Mouse (Mus musculus): ENCODE measurements around the gene Rgs12. TPM values are rescaled to one million over a fixed set of nuclear protein-coding genes. Genes with fewer than 3 reads are reported as not detected.

The Rgs12 gene
- polyA plus RNA-seq, 2 experiments: 17.1 to 21.7 TPM

DNA sequence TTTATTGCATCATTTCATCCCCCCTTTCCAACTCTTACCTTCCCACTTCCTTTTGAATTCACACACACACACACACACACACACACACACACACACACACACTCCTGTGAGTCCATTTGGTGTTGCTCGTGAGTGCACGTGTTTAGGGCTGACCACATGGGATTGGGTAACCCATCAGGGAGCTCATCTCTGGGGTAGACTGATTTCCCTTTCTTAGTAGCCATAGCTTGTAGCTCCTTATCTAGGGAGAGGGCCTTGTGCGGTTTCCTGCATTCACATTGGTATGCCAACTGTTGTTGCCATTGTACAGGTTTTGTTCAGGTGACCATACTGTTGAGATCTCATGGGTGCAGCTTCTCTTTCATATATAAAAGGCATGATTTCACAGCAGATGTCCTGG is 5.8 kb upstream of the Rgs12 start:
- ATAC-seq (ENCODE audit: insufficient read depth): peak; percentile 57; the same call in 1 of the 2 replicates
- DNase-seq (ENCODE audit: low read depth in 3 of 3, low spot score in 3 of 3): no peak
- Histone ChIP-seq H3K4me3 (ENCODE audit: insufficient read depth in 1 of 2, low read depth in 2 of 2, low read length in 2 of 2) (no peak overlapping the region), H3K4me2 (ENCODE audit: low read depth) (no peak overlapping the region), H3K9ac (replicated peaks) (no peak overlapping the region), H3K27me3 (ENCODE audit: control insufficient read depth, insufficient read depth, low read length) (no peaks in the 10 kb centered on the region), H3K9me3 (ENCODE audit: control insufficient read depth, low read length) (no peaks in the 10 kb centered on the region), H3K36me3 (replicated peaks; ENCODE audit: control insufficient read depth, insufficient read depth, low read depth) (no peaks in the 10 kb centered on the region), H3K27ac (peak overlapping the region; percentile 10), H3K4me1 (replicated peaks; ENCODE audit: control insufficient read depth in 2 of 2, insufficient read depth in 2 of 2, low read length in 1 of 2) (peaks cover 13 to 18% of the 10 kb centered on the region in 2 experiments)
- no peak for TF ChIP-seq CTCF (IDR thresholded peaks at IDR 0.05; ENCODE audit: low read depth)
- TF ChIP-seq EP300 (IDR thresholded peaks at IDR 0.05; ENCODE audit: low read depth): peak; percentile 33
- WGBS (ENCODE audit: insufficient replicate concordance): 11% methylated on average over 3 of the region's 3 CpGs

DNA sequence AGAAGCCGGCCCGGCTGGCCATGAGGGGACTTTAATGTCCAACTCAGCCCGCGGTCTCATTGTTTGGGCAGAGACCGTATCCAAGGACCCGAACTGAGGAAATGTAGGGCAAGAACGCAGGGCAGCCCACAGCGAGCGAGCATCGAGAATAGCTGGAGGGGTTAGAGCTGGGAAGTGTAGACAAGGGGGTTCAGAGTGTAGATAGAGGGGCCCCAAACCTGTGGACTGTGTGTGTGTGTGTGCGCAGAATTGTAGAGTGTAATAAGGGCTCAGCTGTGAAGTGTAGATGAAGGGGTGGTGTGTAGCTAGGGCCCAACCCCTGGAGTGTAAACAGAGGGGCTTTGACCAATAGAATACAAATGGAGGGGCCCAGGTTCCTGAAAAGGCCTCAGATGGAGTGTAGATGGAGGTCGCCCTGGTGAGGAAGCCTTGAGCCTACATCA is 545 bp downstream of the Rgs12 start:
- TF ChIP-seq EP300 (IDR thresholded peaks at IDR 0.05; ENCODE audit: low read depth) (no peak), CTCF (IDR thresholded peaks at IDR 0.05; ENCODE audit: low read depth) (no peak)
- peak overlapping the region; percentile 71 for H3K27ac ChIP-seq
- H3K9me3 ChIP-seq (ENCODE audit: control insufficient read depth, low read length): no peaks in the 10 kb centered on the region
- DNase-seq (ENCODE audit: low read depth in 3 of 3, low spot score in 3 of 3) (no peak), ATAC-seq (ENCODE audit: insufficient read depth) (peak; percentile 25)
- peaks cover 6 to 25% of the 10 kb centered on the region in 2 experiments for H3K4me1 ChIP-seq (replicated peaks; ENCODE audit: control insufficient read depth in 2 of 2, insufficient read depth in 2 of 2, low read length in 1 of 2)
- H3K36me3 ChIP-seq (replicated peaks; ENCODE audit: control insufficient read depth, insufficient read depth, low read depth): no peaks in the 10 kb centered on the region
- H3K4me3 ChIP-seq (ENCODE audit: insufficient read depth in 1 of 2, low read depth in 2 of 2, low read length in 2 of 2): peak overlapping the region; percentile 84 to 93
- 6% methylated on average over 12 of the region's 12 CpGs for WGBS (ENCODE audit: insufficient replicate concordance)
- peak overlapping the region; percentile 98 for H3K4me2 ChIP-seq (ENCODE audit: low read depth)
- H3K9ac ChIP-seq (replicated peaks): peak overlapping the region; percentile 92
- H3K27me3 ChIP-seq (ENCODE audit: control insufficient read depth, insufficient read depth, low read length): no peaks in the 10 kb centered on the region

DNA sequence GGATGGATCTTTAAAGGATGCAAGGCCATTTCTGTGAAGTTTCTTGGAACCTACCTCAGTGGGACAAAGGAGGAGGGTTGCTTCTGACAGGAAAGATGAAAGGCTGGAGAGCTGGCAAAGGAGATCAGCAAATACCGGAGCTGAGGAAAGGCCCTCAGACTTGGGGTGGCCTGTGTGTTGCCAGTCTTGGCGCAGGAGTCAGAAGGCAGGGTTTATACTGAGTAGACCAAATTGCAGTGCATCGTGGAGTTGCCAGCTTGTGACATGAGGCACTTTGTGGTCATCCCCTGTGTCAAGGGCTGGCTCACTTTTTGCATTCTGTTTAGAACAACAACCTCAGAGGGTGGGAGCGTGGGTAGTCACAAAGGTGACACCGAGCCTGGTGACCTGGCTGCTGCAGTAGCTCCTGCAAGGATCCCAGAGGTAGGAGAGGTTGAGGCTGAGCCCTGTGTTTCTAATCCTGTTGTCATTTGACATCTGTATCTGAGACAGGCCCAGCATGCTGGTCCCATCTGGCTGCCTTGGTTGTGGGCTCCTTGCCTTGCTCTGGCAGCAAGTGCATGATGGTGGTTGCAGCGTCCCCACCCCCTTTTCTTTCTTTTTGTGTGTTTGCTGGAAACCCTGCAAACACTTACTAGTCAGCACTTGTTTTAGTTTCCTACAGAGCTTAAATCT is 1.4 kb downstream of the Rgs12 start:
- DNase-seq (ENCODE audit: low read depth in 3 of 3, low spot score in 3 of 3): no peak
- peak overlapping the region; percentile 92 for H3K9ac ChIP-seq (replicated peaks)

DNA sequence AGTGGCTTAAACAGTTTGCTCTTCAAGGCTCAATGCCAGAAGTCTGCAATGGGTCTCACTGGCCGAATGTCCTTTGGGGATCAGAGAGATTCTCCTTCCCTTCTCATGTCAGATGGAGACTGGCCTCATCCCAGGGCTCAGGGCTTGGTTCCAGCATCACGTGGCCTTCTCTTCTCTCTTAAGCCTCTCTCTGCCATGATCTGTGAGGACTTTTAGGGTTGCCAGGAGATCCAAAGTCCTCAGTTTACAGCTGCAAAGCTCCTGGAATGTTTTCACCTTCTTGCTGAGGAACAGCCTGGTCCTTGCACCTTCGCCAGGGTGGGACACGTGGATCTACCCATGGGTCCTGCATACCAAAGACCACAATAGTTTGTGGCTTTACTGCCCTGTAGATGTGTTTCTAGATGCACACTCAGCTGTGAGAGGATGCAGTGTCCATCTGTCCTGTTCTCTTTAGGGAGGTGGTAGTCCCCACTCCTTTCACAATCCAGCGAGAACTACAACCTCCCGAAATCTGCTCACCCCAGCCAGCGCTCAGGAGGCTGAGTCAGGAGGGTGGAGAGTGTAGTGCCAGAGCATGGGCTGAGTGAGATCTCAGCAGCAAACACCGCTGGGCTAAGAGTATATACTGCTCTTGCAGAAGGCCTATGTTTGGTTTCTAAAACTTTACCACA is 2.1 kb downstream of the Rgs12 start:
- ATAC-seq (ENCODE audit: insufficient read depth): no peak
- H3K4me1 ChIP-seq (replicated peaks; ENCODE audit: control insufficient read depth in 2 of 2, insufficient read depth in 2 of 2, low read length in 1 of 2): peaks cover 6 to 36% of the 10 kb centered on the region in 2 experiments

More for the DNA sequence above, 1.4 kb downstream of the Rgs12 start:
- Histone ChIP-seq H3K9me3 (ENCODE audit: control insufficient read depth, low read length) (no peaks in the 10 kb centered on the region), H3K4me3 (ENCODE audit: insufficient read depth in 1 of 2, low read depth in 2 of 2, low read length in 2 of 2) (peak overlapping the region; percentile 84 to 93), H3K27me3 (ENCODE audit: control insufficient read depth, insufficient read depth, low read length) (no peaks in the 10 kb centered on the region), H3K27ac (no peak overlapping the region; the same call in 1 of the 2 replicates), H3K36me3 (replicated peaks; ENCODE audit: control insufficient read depth, insufficient read depth, low read depth) (no peaks in the 10 kb centered on the region), H3K4me2 (ENCODE audit: low read depth) (peak overlapping the region; percentile 98), H3K4me1 (replicated peaks; ENCODE audit: control insufficient read depth in 2 of 2, insufficient read depth in 2 of 2, low read length in 1 of 2) (peaks cover 6 to 29% of the 10 kb centered on the region in 2 experiments)
- TF ChIP-seq EP300 (IDR thresholded peaks at IDR 0.05; ENCODE audit: low read depth): no peak
- TF ChIP-seq CTCF (IDR thresholded peaks at IDR 0.05; ENCODE audit: low read depth): no peak
- 84% methylated on average over 6 of the region's 6 CpGs for WGBS (ENCODE audit: insufficient replicate concordance)
- ATAC-seq (ENCODE audit: insufficient read depth): no peak

DNA sequence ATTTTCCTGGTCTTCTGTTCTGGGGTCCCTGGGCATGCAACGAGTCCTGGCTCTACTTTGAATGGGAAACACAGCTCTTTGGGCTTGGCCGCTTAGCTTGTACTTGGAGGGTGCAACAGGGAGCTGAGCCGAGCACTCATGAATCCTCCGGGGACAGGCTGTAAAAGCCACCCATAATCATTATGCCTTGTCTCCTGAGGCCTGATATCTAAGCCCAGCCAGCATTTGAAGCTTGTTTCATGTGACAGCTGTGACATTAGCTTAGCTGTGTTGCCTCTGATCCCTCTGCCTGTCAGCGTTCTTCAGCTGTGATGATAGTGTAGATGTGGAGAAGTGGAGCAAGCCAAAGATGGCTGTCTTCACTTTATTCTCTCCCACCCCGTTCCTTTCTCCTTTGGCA is 5.3 kb downstream of the Rgs12 start:
- Histone ChIP-seq H3K27ac (no peak overlapping the region; the same call in 1 of the 2 replicates), H3K36me3 (replicated peaks; ENCODE audit: control insufficient read depth, insufficient read depth, low read depth) (no peaks in the 10 kb centered on the region), H3K9ac (replicated peaks) (no peak overlapping the region), H3K27me3 (ENCODE audit: control insufficient read depth, insufficient read depth, low read length) (no peaks in the 10 kb centered on the region), H3K4me1 (replicated peaks; ENCODE audit: control insufficient read depth in 2 of 2, insufficient read depth in 2 of 2, low read length in 1 of 2) (peaks cover 7 to 49% of the 10 kb centered on the region in 2 experiments), H3K4me3 (ENCODE audit: insufficient read depth in 1 of 2, low read depth in 2 of 2, low read length in 2 of 2) (no peak overlapping the region), H3K9me3 (ENCODE audit: control insufficient read depth, low read length) (no peaks in the 10 kb centered on the region), H3K4me2 (ENCODE audit: low read depth) (no peak overlapping the region)
- WGBS (ENCODE audit: insufficient replicate concordance): 65% methylated on average over 6 of the region's 6 CpGs
- no peak for DNase-seq (ENCODE audit: low read depth in 3 of 3, low spot score in 3 of 3)
- TF ChIP-seq CTCF (IDR thresholded peaks at IDR 0.05; ENCODE audit: low read depth) (no peak), EP300 (IDR thresholded peaks at IDR 0.05; ENCODE audit: low read depth) (no peak)
- ATAC-seq (ENCODE audit: insufficient read depth): no peak

More for the DNA sequence above, 2.1 kb downstream of the Rgs12 start:
- Histone ChIP-seq H3K36me3 (replicated peaks; ENCODE audit: control insufficient read depth, insufficient read depth, low read depth) (no peaks in the 10 kb centered on the region), H3K27me3 (ENCODE audit: control insufficient read depth, insufficient read depth, low read length) (no peaks in the 10 kb centered on the region), H3K9ac (replicated peaks) (no peak overlapping the region), H3K27ac (no peak overlapping the region), H3K4me3 (ENCODE audit: insufficient read depth in 1 of 2, low read depth in 2 of 2, low read length in 2 of 2) (no peak overlapping the region), H3K9me3 (ENCODE audit: control insufficient read depth, low read length) (no peaks in the 10 kb centered on the region), H3K4me2 (ENCODE audit: low read depth) (peak overlapping the region; percentile 98)
- TF ChIP-seq CTCF (IDR thresholded peaks at IDR 0.05; ENCODE audit: low read depth) (no peak), EP300 (IDR thresholded peaks at IDR 0.05; ENCODE audit: low read depth) (no peak)
- 90% methylated on average over 8 of the region's 8 CpGs for WGBS (ENCODE audit: insufficient replicate concordance)
- no peak for DNase-seq (ENCODE audit: low read depth in 3 of 3, low spot score in 3 of 3)

Data from liver, embryonic 14.5 days (tissue).